Mouse (Mus musculus) forebrain, embryonic 12.5 days (tissue): ENCODE results near the gene Ltb4r1. TPM values are rescaled to one million over a fixed set of nuclear protein-coding genes. Genes with fewer than 3 reads are reported as not detected.

ENCODE experiments used
- ATAC-seq: fragments of 200-750 bp; cut with Nextera tagmentation; 2 replicates; pipeline ENCODE4 v1.8.0; 2017; ENCODE audit warnings: moderate TSS enrichment; ENCODE audit not compliant: low FRiP score
- H3K27ac ChIP-seq: fragments of 300-500 bp; sonication (generic); 2 replicates; pipeline ENCODE4 v1.5.1; 2016; ENCODE audit warnings: mild to moderate bottlenecking
- H3K27me3 ChIP-seq: fragments of 300-500 bp; sonication (generic); 2 replicates; pipeline ENCODE4 v1.6.1; 2016; ENCODE audit warnings: mild to moderate bottlenecking
- H3K36me3 ChIP-seq: fragments of 300-500 bp; sonication (generic); replicated peaks from 2 replicates; pipeline ENCODE4 v1.6.1; 2016; ENCODE audit warnings: mild to moderate bottlenecking
- H3K4me1 ChIP-seq: fragments of 300-500 bp; sonication (generic); 2 replicates; pipeline ENCODE4 v1.6.1; 2016
- H3K4me2 ChIP-seq: fragments of 300-500 bp; sonication (generic); 2 replicates; pipeline ENCODE4 v1.6.1; 2016; ENCODE audit warnings: mild to moderate bottlenecking, moderate library complexity
- H3K4me3 ChIP-seq: fragments of 300-500 bp; sonication (generic); replicated peaks from 2 replicates; pipeline ENCODE4 v1.5.1; 2016; ENCODE audit warnings: mild to moderate bottlenecking
- H3K9ac ChIP-seq: fragments of 300-500 bp; sonication (generic); 2 replicates; pipeline ENCODE4 v1.6.1; 2016; ENCODE audit warnings: mild to moderate bottlenecking
- H3K9me3 ChIP-seq: fragments of 300-500 bp; sonication (generic); 2 replicates; pipeline ENCODE4 v1.6.1; 2016
- WGBS: fragments of 180-500 bp; shearing (Covaris S2); methylation state at CpG from one replicate; pipeline ENCODE4 v1.1.7; 2016; 5-methylcytosine and 5-hydroxymethylcytosine counted together
- polyA plus RNA-seq: library from polyadenylated mRNA; unstranded; fragments of >200 nt; fragmentation: Nextera tagmentation; extraction: Ambion mirVana; gene quantifications from 2 replicates; pipeline ENCODE4 v1.2.1, GENCODE M21; 2016

The Ltb4r1 gene
- 0.13 and 0.19 TPM in 2 replicates for polyA plus RNA-seq

DNA sequence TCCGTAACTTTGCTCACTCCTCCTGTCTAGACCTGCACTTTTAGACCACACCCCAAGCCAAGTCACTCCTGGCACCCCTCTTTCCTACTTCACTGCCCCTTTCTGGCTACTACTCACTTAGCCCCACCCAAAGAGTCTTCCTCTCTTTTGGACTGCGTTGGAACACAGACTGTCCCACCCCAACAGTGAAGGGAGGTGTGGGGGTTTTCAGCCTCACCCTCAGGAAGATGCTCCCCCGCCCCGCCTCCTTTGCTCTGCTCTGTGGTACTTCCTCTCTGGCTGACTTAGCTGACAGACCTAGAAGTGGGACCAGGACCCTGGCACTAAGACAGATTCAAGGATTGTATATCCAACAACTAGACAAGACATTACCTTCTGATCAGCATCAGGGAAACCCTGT is at the start of gene Ltb4r1:
Gene Ltb4r1 (plus strand): TSS at position 267 of the 400 bp plus-strand sequence.
- H3K4me1 ChIP-seq: peaks cover 23% of the 10 kb centered on the region
- H3K36me3 ChIP-seq: no peaks in the 10 kb centered on the region
- H3K4me2 ChIP-seq: no peak within 1 kb of the TSS
- 69% methylated on average over 4 of the region's 4 CpGs for WGBS
- no peak for ATAC-seq
- H3K27me3 ChIP-seq: peaks cover 95% of the 10 kb centered on the region
- no peak within 1 kb of the TSS for H3K4me3 ChIP-seq
- no peaks in the 10 kb centered on the region for H3K9me3 ChIP-seq
- H3K9ac ChIP-seq: no peak within 1 kb of the TSS
- H3K27ac ChIP-seq: no peak within 1 kb of the TSS

DNA sequence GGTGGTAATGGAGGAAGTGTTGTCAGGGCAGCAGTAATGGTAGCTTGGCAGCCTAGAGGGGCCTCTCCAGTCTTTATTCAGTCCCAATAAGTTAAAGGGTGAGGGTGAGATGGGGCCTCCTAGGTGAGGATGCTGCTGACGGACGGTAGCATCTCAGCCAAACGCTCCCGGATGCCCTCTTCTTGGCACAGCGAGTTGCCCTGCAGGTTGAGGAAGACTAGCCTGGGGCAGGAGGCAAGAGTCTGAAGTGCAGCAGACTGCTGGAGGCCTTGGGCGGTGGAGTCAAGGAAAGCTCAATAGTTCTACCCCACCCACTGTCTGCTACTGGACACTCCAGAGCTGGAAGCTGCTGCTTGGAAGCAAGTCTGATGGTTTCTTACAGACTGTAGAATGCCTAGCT is 49.5 kb upstream of the Ltb4r1 start:
- Histone ChIP-seq H3K9ac (no peak overlapping the region), H3K27ac (no peak overlapping the region), H3K4me3 (no peak overlapping the region), H3K36me3 (peaks cover 27% of the 10 kb centered on the region), H3K27me3 (peaks cover 28% of the 10 kb centered on the region), H3K4me2 (no peak overlapping the region), H3K4me1 (peaks cover 9% of the 10 kb centered on the region), H3K9me3 (no peaks in the 10 kb centered on the region)
- ATAC-seq: no peak
- WGBS: 90% methylated on average over 6 of the region's 6 CpGs

DNA sequence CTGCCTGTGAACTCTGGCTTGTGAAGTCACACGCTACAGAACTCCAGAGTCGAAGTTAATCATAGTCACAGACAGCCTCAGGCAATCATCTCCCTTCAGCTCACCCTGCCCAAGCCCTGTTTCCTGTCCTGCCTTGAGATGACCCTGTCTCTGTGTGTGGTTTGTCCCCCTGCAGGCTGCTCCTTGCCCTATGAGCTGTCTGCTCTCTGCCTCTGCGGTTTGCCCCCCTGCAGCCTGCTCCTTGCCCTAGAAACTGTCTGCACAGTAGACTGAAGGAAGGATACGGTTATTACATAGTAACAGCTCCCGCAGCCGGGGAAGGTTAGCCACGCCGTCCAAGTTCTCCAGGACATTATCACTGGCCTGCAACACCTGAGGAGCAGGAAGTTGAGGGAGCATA is 48.9 kb upstream of the Ltb4r1 start:
- no peak overlapping the region for H3K4me2 ChIP-seq
- peaks cover 28% of the 10 kb centered on the region for H3K27me3 ChIP-seq
- H3K4me1 ChIP-seq: peaks cover 12% of the 10 kb centered on the region
- H3K27ac ChIP-seq: no peak overlapping the region
- no peak overlapping the region for H3K9ac ChIP-seq
- no peaks in the 10 kb centered on the region for H3K9me3 ChIP-seq
- peaks cover 27% of the 10 kb centered on the region for H3K36me3 ChIP-seq
- no peak overlapping the region for H3K4me3 ChIP-seq
- ATAC-seq: no peak
- 81% methylated on average over 8 of the region's 8 CpGs for WGBS

- no peak overlapping the region for H3K4me2 ChIP-seq
- no peak overlapping the region for H3K27ac ChIP-seq
- H3K9me3 ChIP-seq: no peaks in the 10 kb centered on the region
- H3K4me3 ChIP-seq: no peak overlapping the region
- no peak overlapping the region for H3K9ac ChIP-seq
- no peak for ATAC-seq
- H3K4me1 ChIP-seq: peaks cover 8% of the 10 kb centered on the region
- peaks cover 27% of the 10 kb centered on the region for H3K36me3 ChIP-seq
- 91% methylated on average over 6 of the region's 6 CpGs for WGBS
- 0 out of 2 replicates have a peak, but pooled peaks cover 4% of the 10 kb centered on the region for H3K27me3 ChIP-seq
These were observed 46.0 kb upstream of the Ltb4r1 start for GRCm38 (mm10) chr14:55719737-55720136.

DNA sequence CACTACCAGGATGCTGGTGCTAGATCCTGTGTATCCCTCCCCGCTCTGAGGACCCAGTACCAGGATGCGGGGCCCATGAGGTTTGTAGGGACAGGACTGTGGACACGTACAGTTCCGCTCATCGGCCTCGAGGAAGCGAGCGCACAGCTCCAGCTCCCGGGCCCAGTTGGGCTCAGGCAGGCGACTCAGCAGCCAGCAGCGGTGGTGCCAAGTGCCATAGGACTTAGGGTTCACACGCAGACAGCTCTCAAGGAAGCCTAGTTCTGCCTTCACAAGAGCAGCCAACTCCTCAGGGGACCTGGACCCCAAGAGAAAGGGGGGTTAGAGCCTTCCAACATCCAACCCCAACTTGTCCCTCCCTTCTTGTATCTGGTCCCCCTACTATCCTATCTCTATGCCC is 45.1 kb upstream of the Ltb4r1 start:
- no peak overlapping the region for H3K4me2 ChIP-seq
- H3K36me3 ChIP-seq: peaks cover 27% of the 10 kb centered on the region
- no peak overlapping the region for H3K27ac ChIP-seq
- WGBS: 92% methylated on average over 12 of the region's 12 CpGs
- H3K4me1 ChIP-seq: peaks cover 8% of the 10 kb centered on the region
- H3K9me3 ChIP-seq: no peaks in the 10 kb centered on the region
- H3K9ac ChIP-seq: no peak overlapping the region
- no peaks in the 10 kb centered on the region for H3K27me3 ChIP-seq
- no peak overlapping the region for H3K4me3 ChIP-seq
- ATAC-seq: no peak

DNA sequence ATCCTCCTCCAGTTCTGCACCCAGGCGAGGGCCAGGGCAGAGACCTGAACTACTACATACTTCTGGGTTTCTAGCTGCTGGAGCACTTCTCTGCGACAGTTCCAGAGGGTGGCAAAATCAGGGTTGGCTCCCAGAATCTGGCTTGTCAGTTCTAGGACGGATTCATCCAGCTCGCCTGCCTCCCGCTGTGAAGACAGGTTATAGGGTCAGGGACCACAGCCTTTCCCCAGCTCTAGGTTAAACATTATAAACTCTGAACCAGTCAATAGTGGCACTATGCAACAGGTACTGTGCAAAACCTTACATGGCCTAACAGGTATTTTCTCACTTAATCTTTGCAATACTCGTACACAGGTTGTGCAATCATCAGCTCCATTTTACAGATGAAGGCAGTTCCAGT is 44.7 kb upstream of the Ltb4r1 start:
- ATAC-seq: no peak
- H3K36me3 ChIP-seq: peaks cover 26% of the 10 kb centered on the region
- peak overlapping the region; percentile 80 for H3K4me3 ChIP-seq
- H3K4me2 ChIP-seq: peak overlapping the region; percentile 65
- no peaks in the 10 kb centered on the region for H3K27me3 ChIP-seq
- peaks cover 8% of the 10 kb centered on the region for H3K4me1 ChIP-seq
- no peaks in the 10 kb centered on the region for H3K9me3 ChIP-seq
- WGBS: 74% methylated on average over 6 of the region's 6 CpGs
- H3K9ac ChIP-seq: peak overlapping the region; percentile 67
- H3K27ac ChIP-seq: no peak overlapping the region

GRCm38 (mm10) chr14:55721700-55722437 is 43.9 kb upstream of the Ltb4r1 start, which contains the start of gene Rabggta:
Rabggta (minus strand) TSS chr14:55722263.
- Histone ChIP-seq H3K9ac (peak within 1 kb of the TSS; percentile 67), H3K36me3 (peaks cover 19% of the 10 kb centered on the region), H3K4me3 (peak within 1 kb of the TSS; percentile 80), H3K9me3 (no peaks in the 10 kb centered on the region), H3K4me2 (peak within 1 kb of the TSS; percentile 65), H3K27me3 (no peaks in the 10 kb centered on the region), H3K27ac (peak within 1 kb of the TSS; percentile 84), H3K4me1 (peaks cover 8% of the 10 kb centered on the region)
- under 1% methylated on average over 50 of the region's 50 CpGs for WGBS
- ATAC-seq: peak; percentile 96

GRCm38 (mm10) chr14:55722438-55722945 is 43.3 kb upstream of the Ltb4r1 start:
- H3K9me3 ChIP-seq: no peaks in the 10 kb centered on the region
- peak overlapping the region; percentile 65 for H3K4me2 ChIP-seq
- peaks cover 13% of the 10 kb centered on the region for H3K36me3 ChIP-seq
- WGBS: 48% methylated on average over 8 of the region's 8 CpGs
- 0 out of 2 replicates have a peak overlapping the region, but pooled peaks have one; percentile 84 for H3K27ac ChIP-seq
- peaks cover 8% of the 10 kb centered on the region for H3K4me1 ChIP-seq
- H3K27me3 ChIP-seq: no peaks in the 10 kb centered on the region
- peak overlapping the region; percentile 67; the same call in 1 of the 2 replicates for H3K9ac ChIP-seq
- peak overlapping the region; percentile 80 for H3K4me3 ChIP-seq
- no peak for ATAC-seq

- H3K27ac ChIP-seq: no peak overlapping the region
- no peak for ATAC-seq
- no peak overlapping the region for H3K4me2 ChIP-seq
- WGBS: 92% methylated on average over 7 of the region's 7 CpGs
- H3K9ac ChIP-seq: no peak overlapping the region
- H3K4me3 ChIP-seq: no peak overlapping the region
- H3K36me3 ChIP-seq: peaks cover 5% of the 10 kb centered on the region
- H3K27me3 ChIP-seq: no peaks in the 10 kb centered on the region
- H3K9me3 ChIP-seq: no peaks in the 10 kb centered on the region
- H3K4me1 ChIP-seq: peaks cover 8% of the 10 kb centered on the region
These were observed 42.3 kb upstream of the Ltb4r1 start for GRCm38 (mm10) chr14:55723433-55723832.

- no peak overlapping the region for H3K9ac ChIP-seq
- H3K27me3 ChIP-seq: no peaks in the 10 kb centered on the region
- H3K9me3 ChIP-seq: no peaks in the 10 kb centered on the region
- 69% methylated on average over 8 of the region's 8 CpGs for WGBS
- H3K4me1 ChIP-seq: peaks cover 8% of the 10 kb centered on the region
- no peaks in the 10 kb centered on the region for H3K36me3 ChIP-seq
- no peak overlapping the region for H3K4me2 ChIP-seq
- H3K27ac ChIP-seq: no peak overlapping the region
- H3K4me3 ChIP-seq: no peak overlapping the region
- ATAC-seq: no peak
These were observed 41.3 kb upstream of the Ltb4r1 start for GRCm38 (mm10) chr14:55724411-55724871.

DNA sequence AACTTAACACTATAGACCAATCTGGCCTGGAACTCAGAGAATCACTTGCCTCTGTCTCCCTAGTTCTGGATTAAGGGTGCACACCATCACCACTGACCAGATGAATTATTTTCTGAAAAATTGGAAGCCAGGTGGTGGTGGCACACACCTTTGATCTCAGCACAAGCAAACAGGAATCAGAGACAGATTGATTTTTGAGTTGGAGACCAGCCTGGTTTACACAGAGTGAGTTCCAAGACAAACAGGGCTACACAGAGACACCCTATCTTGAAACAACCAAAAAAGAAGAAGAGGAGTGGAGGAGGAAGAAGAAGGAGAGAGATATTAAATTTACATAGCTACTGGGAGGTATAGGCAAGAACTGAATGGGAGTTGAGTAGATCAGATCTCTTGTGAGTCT is 39.5 kb upstream of the Ltb4r1 start:
- Histone ChIP-seq H3K9ac (no peak overlapping the region), H3K4me1 (peaks cover 3% of the 10 kb centered on the region), H3K4me2 (no peak overlapping the region), H3K36me3 (no peaks in the 10 kb centered on the region), H3K27me3 (no peaks in the 10 kb centered on the region), H3K27ac (no peak overlapping the region), H3K9me3 (no peaks in the 10 kb centered on the region), H3K4me3 (no peak overlapping the region)
- no peak for ATAC-seq

DNA sequence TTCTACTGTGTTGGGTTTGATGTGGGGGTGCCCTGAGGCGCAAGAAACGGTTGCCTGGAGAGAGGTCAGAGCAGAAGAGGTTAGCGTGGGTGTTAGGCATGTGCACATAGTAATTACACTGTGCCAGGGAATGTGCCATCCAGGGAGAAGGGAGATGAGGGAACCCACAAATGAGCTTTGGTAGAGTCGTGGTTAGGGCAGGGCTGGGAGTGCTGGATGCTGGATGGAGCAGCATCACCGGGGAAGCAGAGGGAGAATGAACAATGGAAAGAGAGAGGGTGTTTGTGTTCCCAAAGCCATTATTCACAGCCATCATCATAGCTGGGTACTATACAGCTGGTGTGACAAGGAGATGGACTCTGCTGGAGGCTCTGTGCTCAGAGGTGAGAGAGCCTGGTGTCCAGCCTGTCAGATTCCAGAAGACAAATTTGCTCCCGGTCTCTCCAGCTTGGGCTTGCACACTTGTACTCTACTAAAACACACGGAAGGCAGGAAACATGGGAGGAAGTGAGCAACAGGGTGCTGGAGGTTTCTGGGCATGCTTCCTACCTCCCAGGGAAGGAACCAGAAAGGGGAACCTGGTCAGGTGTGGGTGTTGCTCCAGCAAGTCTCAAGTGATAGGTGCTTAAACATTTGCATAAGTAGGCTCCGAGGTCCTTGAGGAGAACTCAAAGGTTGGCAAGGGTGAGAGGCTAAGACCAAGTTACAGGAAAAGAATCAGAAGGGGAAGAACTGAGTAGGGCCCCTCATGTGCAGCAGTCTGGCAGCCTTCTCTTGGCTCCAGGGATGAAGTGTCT is 37.7 kb upstream of the Ltb4r1 start:
- no peaks in the 10 kb centered on the region for H3K27me3 ChIP-seq
- ATAC-seq: no peak
- no peak overlapping the region for H3K4me3 ChIP-seq
- H3K9ac ChIP-seq: no peak overlapping the region
- H3K9me3 ChIP-seq: no peaks in the 10 kb centered on the region
- H3K4me2 ChIP-seq: no peak overlapping the region
- no peaks in the 10 kb centered on the region for H3K4me1 ChIP-seq
- H3K36me3 ChIP-seq: no peaks in the 10 kb centered on the region
- 75% methylated on average over 8 of the region's 8 CpGs for WGBS
- H3K27ac ChIP-seq: no peak overlapping the region
